Mouse (Mus musculus): ENCODE results near the gene Amigo1. TPM values are rescaled to one million over a fixed set of nuclear protein-coding genes. Genes with fewer than 3 reads are reported as not detected.
A peak's percentile ranks its signal among the peaks of the same experiment; 100 is the strongest.

The Amigo1 gene
- polyA plus RNA-seq, 1 experiment from 2014 or later: 2.8 TPM

- 0 out of 2 replicates have a peak overlapping the region, but pooled peaks have one; percentile 4 for H3K4me2 ChIP-seq (replicated peaks; ENCODE audit: low read depth)
- no peak overlapping the region for H3K9ac ChIP-seq (ENCODE audit: low read depth, low read length)
- no peak overlapping the region for H3K27ac ChIP-seq (ENCODE audit: low read depth, low read length)
- H3K27me3 ChIP-seq (replicated peaks; ENCODE audit: control insufficient read depth, insufficient read depth, low read length): no peaks in the 10 kb centered on the region
- 42% methylated on average over 10 of the region's 10 CpGs for WGBS
- H3K4me3 ChIP-seq (ENCODE audit: low read depth, low read length): no peak overlapping the region
- H3K36me3 ChIP-seq (ENCODE audit: control insufficient read depth, insufficient read depth): no peaks in the 10 kb centered on the region
- 0 out of 2 replicates have a peak, but pooled peaks have one; percentile 44 for ATAC-seq
- no peaks in the 10 kb centered on the region for H3K9me3 ChIP-seq (ENCODE audit: control insufficient read depth)
- no peak for TF ChIP-seq CTCF (IDR thresholded peaks at IDR 0.05; ENCODE audit: low read depth)
- no peaks in the 10 kb centered on the region for H3K4me1 ChIP-seq (replicated peaks; ENCODE audit: control insufficient read depth, insufficient read depth, low read length)
Observed at GRCm38 (mm10) chr3:108165532-108166315, 20.4 kb upstream of the Amigo1 start.

- Histone ChIP-seq H3K27me3 (replicated peaks; ENCODE audit: control insufficient read depth, insufficient read depth, low read length) (no peaks in the 10 kb centered on the region), H3K9me3 (ENCODE audit: control insufficient read depth) (no peaks in the 10 kb centered on the region), H3K36me3 (ENCODE audit: control insufficient read depth, insufficient read depth) (no peaks in the 10 kb centered on the region), H3K4me2 (replicated peaks; ENCODE audit: low read depth) (no peak overlapping the region), H3K4me1 (replicated peaks; ENCODE audit: control insufficient read depth, insufficient read depth, low read length) (no peaks in the 10 kb centered on the region), H3K4me3 (ENCODE audit: low read depth, low read length) (no peak overlapping the region), H3K9ac (ENCODE audit: low read depth, low read length) (no peak overlapping the region), H3K27ac (ENCODE audit: low read depth, low read length) (no peak overlapping the region)
- TF ChIP-seq CTCF (IDR thresholded peaks at IDR 0.05; ENCODE audit: low read depth): peak; percentile 63
- WGBS: 43% methylated on average over 10 of the region's 11 CpGs
- peak; percentile 34; the same call in 1 of the 2 replicates for ATAC-seq
Observed at GRCm38 (mm10) chr3:108166486-108167211, 19.5 kb upstream of the Amigo1 start.

GRCm38 (mm10) chr3:108167499-108167898 is 18.6 kb upstream of the Amigo1 start:
- ATAC-seq: no peak
- WGBS: 61% methylated on average over 14 of the region's 14 CpGs
- no peaks in the 10 kb centered on the region for H3K9me3 ChIP-seq (ENCODE audit: control insufficient read depth)
- no peak overlapping the region for H3K27ac ChIP-seq (ENCODE audit: low read depth, low read length)
- no peaks in the 10 kb centered on the region for H3K4me1 ChIP-seq (replicated peaks; ENCODE audit: control insufficient read depth, insufficient read depth, low read length)
- no peaks in the 10 kb centered on the region for H3K36me3 ChIP-seq (ENCODE audit: control insufficient read depth, insufficient read depth)
- no peak overlapping the region for H3K4me3 ChIP-seq (ENCODE audit: low read depth, low read length)
- H3K9ac ChIP-seq (ENCODE audit: low read depth, low read length): no peak overlapping the region
- no peak overlapping the region for H3K4me2 ChIP-seq (replicated peaks; ENCODE audit: low read depth)
- TF ChIP-seq CTCF (IDR thresholded peaks at IDR 0.05; ENCODE audit: low read depth): no peak
- no peaks in the 10 kb centered on the region for H3K27me3 ChIP-seq (replicated peaks; ENCODE audit: control insufficient read depth, insufficient read depth, low read length)

- H3K4me2 ChIP-seq (replicated peaks; ENCODE audit: low read depth): no peak overlapping the region
- H3K9ac ChIP-seq (ENCODE audit: low read depth, low read length): no peak overlapping the region
- H3K4me3 ChIP-seq (ENCODE audit: low read depth, low read length): no peak overlapping the region
- WGBS: 57% methylated on average over 3 of the region's 3 CpGs
- no peaks in the 10 kb centered on the region for H3K27me3 ChIP-seq (replicated peaks; ENCODE audit: control insufficient read depth, insufficient read depth, low read length)
- no peaks in the 10 kb centered on the region for H3K4me1 ChIP-seq (replicated peaks; ENCODE audit: control insufficient read depth, insufficient read depth, low read length)
- no peak for TF ChIP-seq CTCF (IDR thresholded peaks at IDR 0.05; ENCODE audit: low read depth)
- no peaks in the 10 kb centered on the region for H3K36me3 ChIP-seq (ENCODE audit: control insufficient read depth, insufficient read depth)
- H3K27ac ChIP-seq (ENCODE audit: low read depth, low read length): no peak overlapping the region
- ATAC-seq: no peak
- H3K9me3 ChIP-seq (ENCODE audit: control insufficient read depth): no peaks in the 10 kb centered on the region
Observed at GRCm38 (mm10) chr3:108169199-108169598, 16.9 kb upstream of the Amigo1 start.

GRCm38 (mm10) chr3:108174672-108175531 is 11.2 kb upstream of the Amigo1 start:
- no peak for ATAC-seq
- Histone ChIP-seq H3K9ac (ENCODE audit: low read depth, low read length) (no peak overlapping the region), H3K4me1 (replicated peaks; ENCODE audit: control insufficient read depth, insufficient read depth, low read length) (no peaks in the 10 kb centered on the region), H3K36me3 (ENCODE audit: control insufficient read depth, insufficient read depth) (no peaks in the 10 kb centered on the region), H3K27ac (ENCODE audit: low read depth, low read length) (no peak overlapping the region), H3K4me2 (replicated peaks; ENCODE audit: low read depth) (no peak overlapping the region), H3K4me3 (ENCODE audit: low read depth, low read length) (no peak overlapping the region), H3K9me3 (ENCODE audit: control insufficient read depth) (no peaks in the 10 kb centered on the region), H3K27me3 (replicated peaks; ENCODE audit: control insufficient read depth, insufficient read depth, low read length) (no peaks in the 10 kb centered on the region)
- 32% methylated on average over 14 of the region's 14 CpGs for WGBS
- TF ChIP-seq CTCF (IDR thresholded peaks at IDR 0.05; ENCODE audit: low read depth): no peak

Data from intestine, postnatal 0 days (tissue).